Mouse (Mus musculus): Measurements from ENCODE around the gene Abcb7. TPM values are rescaled to one million over a fixed set of nuclear protein-coding genes. Genes with fewer than 3 reads are reported as not detected.

The Abcb7 gene
- polyA plus RNA-seq, 1 experiment from 2014 or later: 16.3 TPM

Other genes starting within 250 kb of the Abcb7 start
- gene Nexmif, start 212.7 kb downstream of the Abcb7 start, polyA plus RNA-seq (2014; fragmentation: Nextera tagmentation; extraction: Ambion mirVana): 1.8 TPM in 2 replicates
- gene Uprt, start 69.0 kb upstream of the Abcb7 start, polyA plus RNA-seq (2014; fragmentation: Nextera tagmentation; extraction: Ambion mirVana): 1.8 TPM in 2 replicates